Mouse (Mus musculus) MEL (cell line): ENCODE measurements around the gene 3830406C13Rik. TPM values are rescaled to one million over a fixed set of nuclear protein-coding genes. Genes with fewer than 3 reads are reported as not detected.

ENCODE experiments used
- DNase-seq: peaks from one replicate; pipeline ENCODE4 v3.0.0; 2011; ENCODE audit warnings: low read depth, low spot score
- H3K27ac ChIP-seq: 2 replicates; pipeline ENCODE4 v1.5.1; 2012; ENCODE audit warnings: low read depth, mild to moderate bottlenecking, control low read depth, low read length, moderate library complexity; ENCODE audit not compliant: control insufficient read depth
- H3K27me3 ChIP-seq, 2 experiments: fragments of 150-350 bp in 1 of 2; sonication (generic) in 1 of 2; 2 replicates each; pipeline ENCODE4 v1.6.1; 2012; ENCODE audit warnings: low read length in 2 of 2, mild to moderate bottlenecking in 2 of 2, improper control_type of control experiment in 1 of 2, moderate library complexity in 1 of 2; ENCODE audit not compliant: insufficient read depth in 2 of 2, control insufficient read depth in 1 of 2
- H3K36me3 ChIP-seq, 2 experiments: 2 replicates each; pipeline ENCODE4 v1.6.1; 2012 to 2014; ENCODE audit warnings: low read length in 2 of 2, improper control_type of control experiment in 1 of 2, inconsistent platforms in 1 of 2, mild to moderate bottlenecking in 1 of 2; ENCODE audit not compliant: insufficient read depth in 2 of 2, control insufficient read depth in 1 of 2
- H3K4me1 ChIP-seq, 2 experiments: fragments of 150-350 bp in 1 of 2; sonication (generic) in 1 of 2; 2 replicates each; pipeline ENCODE4 v1.6.1; 2012; ENCODE audit warnings: low read length in 2 of 2, improper control_type of control experiment in 1 of 2, mild to moderate bottlenecking in 1 of 2; ENCODE audit not compliant: insufficient read depth in 2 of 2, control insufficient read depth in 1 of 2
- H3K4me3 ChIP-seq, 2 experiments: fragments of 150-350 bp in 1 of 2; sonication (generic) in 1 of 2; 2 replicates each; pipeline ENCODE4 v1.5.1; 2012; ENCODE audit warnings: low read depth in 2 of 2, low read length in 2 of 2, mild to moderate bottlenecking in 2 of 2, moderate library complexity in 2 of 2, control low read depth in 1 of 2, improper control_type of control experiment in 1 of 2; ENCODE audit not compliant: control insufficient read depth in 1 of 2, insufficient read depth in 1 of 2
- H3K79me2 ChIP-seq: 2 replicates; pipeline ENCODE4 v1.6.1; 2012; ENCODE audit warnings: mild to moderate bottlenecking, low read length, moderate library complexity; ENCODE audit not compliant: control insufficient read depth, poor library complexity, insufficient read depth
- H3K9ac ChIP-seq: 2 replicates; pipeline ENCODE4 v1.6.1; 2012; ENCODE audit warnings: low read depth, mild to moderate bottlenecking, control low read depth, low read length, moderate library complexity; ENCODE audit not compliant: control insufficient read depth, poor library complexity, severe bottlenecking
- H3K9me3 ChIP-seq: fragments of 150-350 bp; sonication (generic); replicated peaks from 2 replicates; pipeline ENCODE4 v1.6.1; 2012; ENCODE audit warnings: mild to moderate bottlenecking, low read length, improper control_type of control experiment, moderate library complexity; ENCODE audit not compliant: insufficient read depth
- BHLHE40 ChIP-seq: IDR thresholded peaks from 2 replicates; pipeline ENCODE4 v1.6.1; 2012; ENCODE audit warnings: low read depth, mild to moderate bottlenecking, inconsistent platforms, low read length, improper control_type of control experiment, borderline replicate concordance
- CHD2 ChIP-seq: IDR thresholded peaks from 2 replicates; pipeline ENCODE4 v1.6.1; 2011; ENCODE audit warnings: low read length, improper control_type of control experiment
- ELF1 ChIP-seq: IDR thresholded peaks from 2 replicates; pipeline ENCODE4 v1.6.1; 2014; ENCODE audit warnings: low read depth, mild to moderate bottlenecking, inconsistent platforms, low read length, improper control_type of control experiment, moderate library complexity
- EP300 ChIP-seq, 2 experiments: IDR thresholded peaks; 2 replicates each; pipeline ENCODE4 v1.6.1; 2011; ENCODE audit warnings: improper control_type of control experiment in 2 of 2, low read length in 2 of 2, low read depth in 1 of 2, mild to moderate bottlenecking in 1 of 2
- ETS1 ChIP-seq: IDR thresholded peaks from 2 replicates; pipeline ENCODE4 v1.6.1; 2012; ENCODE audit warnings: low read depth, mild to moderate bottlenecking, inconsistent platforms, low read length, improper control_type of control experiment, moderate library complexity
- GATA1 ChIP-seq: IDR thresholded peaks from 2 replicates; pipeline ENCODE4 v1.6.1; 2011; ENCODE audit warnings: low read depth, low read length, improper control_type of control experiment
- KAT2A ChIP-seq: conservative IDR thresholded peaks from 2 replicates; pipeline ENCODE4 v1.6.1; 2012; ENCODE audit warnings: low read depth, low read length, improper control_type of control experiment, inconsistent platforms
- MAFK ChIP-seq: IDR thresholded peaks from 2 replicates; pipeline ENCODE4 v1.6.1; 2011; ENCODE audit warnings: low read depth, mild to moderate bottlenecking, low read length, improper control_type of control experiment, borderline replicate concordance
- MAX ChIP-seq: IDR thresholded peaks from 2 replicates; pipeline ENCODE4 v1.6.1; 2011; ENCODE audit warnings: low read length, improper control_type of control experiment
- MXI1 ChIP-seq: IDR thresholded peaks from 2 replicates; pipeline ENCODE4 v1.6.1; 2011; ENCODE audit warnings: mild to moderate bottlenecking, low read depth, low read length, improper control_type of control experiment
- MYB ChIP-seq: IDR thresholded peaks from 2 replicates; pipeline ENCODE4 v1.6.1; 2011; ENCODE audit warnings: mild to moderate bottlenecking, low read depth, low read length, improper control_type of control experiment
- MYC ChIP-seq: IDR thresholded peaks from 2 replicates; pipeline ENCODE4 v1.6.1; 2011; ENCODE audit warnings: low read depth, mild to moderate bottlenecking, low read length, improper control_type of control experiment, moderate library complexity
- NELFE ChIP-seq: IDR thresholded peaks from 2 replicates; pipeline ENCODE4 v1.6.1; 2011; ENCODE audit warnings: low read depth, low read length, improper control_type of control experiment
- NRF1 ChIP-seq: IDR thresholded peaks from 2 replicates; pipeline ENCODE4 v1.6.1; 2014; ENCODE audit warnings: low read depth, mild to moderate bottlenecking, inconsistent platforms, low read length, improper control_type of control experiment, moderate library complexity; ENCODE audit not compliant: poor library complexity, insufficient read depth, severe bottlenecking
- POLR2AphosphoS2 ChIP-seq: IDR thresholded peaks from 2 replicates; pipeline ENCODE4 v1.6.1; 2011; ENCODE audit warnings: low read length, improper control_type of control experiment
- POLR2AphosphoS5 ChIP-seq: IDR thresholded peaks from 2 replicates; pipeline ENCODE4 v1.6.1; 2012; ENCODE audit warnings: low read depth, borderline replicate concordance, mild to moderate bottlenecking, inconsistent platforms, low read length, moderate library complexity, mixed read lengths
- RCOR1 ChIP-seq: IDR thresholded peaks from 2 replicates; pipeline ENCODE4 v1.6.1; 2012; ENCODE audit warnings: low read depth, mild to moderate bottlenecking, inconsistent platforms, low read length, improper control_type of control experiment
- SMC3 ChIP-seq: IDR thresholded peaks from 2 replicates; pipeline ENCODE4 v1.6.1; 2011; ENCODE audit warnings: low read depth, low read length, improper control_type of control experiment
- TBP ChIP-seq: IDR thresholded peaks from 2 replicates; pipeline ENCODE4 v1.8.0; 2011; ENCODE audit warnings: low read depth, low read length, improper control_type of control experiment
- UBTF ChIP-seq: IDR thresholded peaks from 2 replicates; pipeline ENCODE4 v1.6.1; 2012; ENCODE audit warnings: low read depth, mild to moderate bottlenecking, inconsistent platforms, low read length, improper control_type of control experiment, moderate library complexity, borderline replicate concordance; ENCODE audit not compliant: insufficient read depth
- USF2 ChIP-seq, 2 experiments: IDR thresholded peaks; 2 replicates each; pipeline ENCODE4 v1.6.1; 2011 to 2012; ENCODE audit warnings: improper control_type of control experiment in 2 of 2, low read length in 2 of 2, borderline replicate concordance in 1 of 2, inconsistent platforms in 1 of 2, low read depth in 1 of 2, mild to moderate bottlenecking in 1 of 2; ENCODE audit not compliant: insufficient read depth in 1 of 2
- ZC3H11A ChIP-seq: IDR thresholded peaks from 2 replicates; pipeline ENCODE4 v1.6.1; 2012; ENCODE audit warnings: low read depth, mild to moderate bottlenecking, inconsistent platforms, low read length, improper control_type of control experiment
- ZKSCAN1 ChIP-seq: IDR thresholded peaks from 2 replicates; pipeline ENCODE4 v1.6.1; 2012; ENCODE audit warnings: low read depth, mild to moderate bottlenecking, inconsistent platforms, low read length, improper control_type of control experiment, moderate library complexity
- polyA plus RNA-seq, 2 experiments: library from polyadenylated mRNA; stranded (reverse) in 1 of 2; unstranded in 1 of 2; fragments of >175 nt in 1 of 2; fragments of >200 nt in 1 of 2; gene quantifications; 2 replicates each; pipeline versions ENCODE4 v1.2.1 to v1.2.4; 2012; ENCODE audit warnings: low replicate concordance in 2 of 2, low read depth in 1 of 2; ENCODE audit not compliant: insufficient read length in 2 of 2, insufficient read depth in 1 of 2, missing spikeins in 1 of 2
- total RNA-seq: library from RNA; depleted of rRNA; stranded (reverse); fragments of 300-350 nt; gene quantifications from 2 replicates; pipeline ENCODE4 v1.2.3, GENCODE M21; 2012

Gene 3830406C13Rik
- total and polyA plus RNA-seq, 3 experiments, result 6.6 to 11.0 TPM; not detected in 1

GRCm38 (mm10) chr14:12337998-12338809 is 54.2 kb downstream of the 3830406C13Rik start:
- H3K4me3 ChIP-seq, result no peak overlapping the region
- no peak overlapping the region for H3K27ac ChIP-seq
- TF ChIP-seq MYC, result no peak
- no peak for TF ChIP-seq POLR2AphosphoS2
- TF ChIP-seq USF2 (IDR thresholded peaks at IDR 0.05; ENCODE audit: borderline replicate concordance in 1 of 2, insufficient read depth in 1 of 2, low read depth in 1 of 2, low read length in 2 of 2), result no peak
- TF ChIP-seq GATA1, result no peak
- TF ChIP-seq NRF1, result no peak
- TF ChIP-seq ETS1, result no peak
- TF ChIP-seq BHLHE40, result no peak
- TF ChIP-seq EP300 (IDR thresholded peaks at IDR 0.05; ENCODE audit: low read depth in 1 of 2, low read length in 2 of 2), result no peak
- TF ChIP-seq ZC3H11A, result no peak
- TF ChIP-seq NELFE, result no peak
- no peaks in the 10 kb centered on the region for H3K27me3 ChIP-seq
- H3K36me3 ChIP-seq, result no peaks in the 10 kb centered on the region
- H3K9ac ChIP-seq, result no peak overlapping the region
- no peaks in the 10 kb centered on the region for H3K9me3 ChIP-seq
- H3K4me1 ChIP-seq, result no peaks in the 10 kb centered on the region
- DNase-seq, result no peak
- no peaks in the 10 kb centered on the region for H3K79me2 ChIP-seq

GRCm38 (mm10) chr14:12338811-12339565 is 55.0 kb downstream of the 3830406C13Rik start:
- H3K27me3 ChIP-seq, result no peaks in the 10 kb centered on the region
- no peaks in the 10 kb centered on the region for H3K9me3 ChIP-seq
- no peaks in the 10 kb centered on the region for H3K36me3 ChIP-seq
- no peak overlapping the region for H3K27ac ChIP-seq
- DNase-seq, result no peak
- no peaks in the 10 kb centered on the region for H3K4me1 ChIP-seq
- no peak overlapping the region for H3K4me3 ChIP-seq
- H3K9ac ChIP-seq, result no peak overlapping the region
- TF ChIP-seq MYC, result no peak
- no peak for TF ChIP-seq ELF1
- TF ChIP-seq ZKSCAN1, result no peak
- no peak for TF ChIP-seq MXI1
- TF ChIP-seq RCOR1, result no peak
- no peak for TF ChIP-seq TBP
- TF ChIP-seq UBTF, result no peak
- no peak for TF ChIP-seq MAFK
- no peak for TF ChIP-seq ZC3H11A
- no peak for TF ChIP-seq CHD2
- TF ChIP-seq MYB, result no peak
- TF ChIP-seq KAT2A, result no peak
- TF ChIP-seq POLR2AphosphoS5, result no peak
- no peak for TF ChIP-seq SMC3
- no peak for TF ChIP-seq ETS1
- TF ChIP-seq MAX, result no peak
- no peak for TF ChIP-seq NRF1
- H3K79me2 ChIP-seq, result no peaks in the 10 kb centered on the region
